Mouse (Mus musculus): ENCODE results near the gene Lyz1.
"Not testable (repeated sequence)": the region's sequence is repeated elsewhere in the genome, so short reads cannot be mapped to it uniquely, and the experiment has no call there.

The Lyz1 gene

DNA sequence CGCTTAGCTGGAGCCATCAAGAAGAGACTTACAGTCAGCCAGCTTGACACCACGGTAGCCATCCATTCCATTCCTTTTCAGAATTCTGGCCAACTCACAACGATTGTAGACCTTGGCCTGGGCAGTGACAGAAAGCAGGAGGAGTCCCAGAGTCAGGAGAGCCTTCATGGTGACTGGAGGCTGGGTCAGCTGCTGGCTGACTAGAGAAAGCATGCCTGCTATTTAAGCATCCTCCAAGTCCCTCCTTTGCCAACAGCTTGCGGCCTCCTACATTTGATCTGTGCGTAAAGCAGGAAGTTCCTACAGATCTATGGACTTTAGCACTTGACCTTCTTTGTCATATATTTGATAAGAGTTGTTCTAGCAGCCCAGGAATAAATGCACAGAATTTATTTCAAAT, at the start of gene Lyz1:
TSS of gene Lyz1 (minus strand) at position 198 of the 400 bp plus-strand sequence.
- in situ Hi-C loops (cut with MboI; ENCODE audit: unreplicated experiment in 2 of 2): no loop called here

DNA sequence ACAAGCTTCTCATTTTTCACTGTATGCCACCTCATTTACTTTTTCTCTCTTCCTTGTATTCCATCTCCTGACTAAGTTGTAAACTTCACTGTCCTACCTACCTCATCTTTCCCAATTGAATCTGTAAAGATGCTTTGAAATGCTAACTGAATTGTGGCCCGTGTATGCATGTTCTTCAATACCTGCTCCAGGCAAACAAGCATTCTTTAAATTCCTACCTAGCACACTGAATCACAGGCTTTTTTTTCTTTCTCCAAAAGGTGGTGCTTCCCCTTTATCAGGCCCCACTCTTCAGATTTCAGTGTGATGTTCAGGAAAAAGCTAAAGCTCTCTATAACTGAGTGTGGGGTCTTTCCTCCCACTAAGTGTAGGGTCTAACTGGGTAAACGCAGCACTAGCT, 49.7 kb upstream of the Lyz1 start:
- in situ Hi-C loops (cut with MboI; ENCODE audit: unreplicated experiment in 2 of 2): no loop called here

DNA sequence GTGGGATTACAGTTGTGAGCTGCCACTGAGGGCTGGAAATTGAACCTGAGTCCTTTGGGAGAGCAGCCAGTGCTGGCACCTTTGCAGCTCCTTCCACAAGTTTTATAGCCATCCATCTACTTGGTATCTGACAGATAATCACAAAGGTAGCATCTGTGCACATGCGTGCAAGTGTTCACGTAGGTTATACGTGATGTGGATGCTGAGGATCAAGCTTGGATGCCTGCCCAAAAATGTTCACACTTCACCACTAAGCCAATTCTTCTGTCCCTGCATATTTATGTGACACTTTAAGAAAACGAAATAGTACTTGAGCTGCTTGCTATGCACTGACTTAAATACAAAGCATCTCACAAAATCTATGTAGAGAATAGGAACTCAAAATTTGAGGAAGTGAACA, 48.4 kb upstream of the Lyz1 start:
- in situ Hi-C loops (cut with MboI; ENCODE audit: unreplicated experiment in 2 of 2): no loop called here

DNA sequence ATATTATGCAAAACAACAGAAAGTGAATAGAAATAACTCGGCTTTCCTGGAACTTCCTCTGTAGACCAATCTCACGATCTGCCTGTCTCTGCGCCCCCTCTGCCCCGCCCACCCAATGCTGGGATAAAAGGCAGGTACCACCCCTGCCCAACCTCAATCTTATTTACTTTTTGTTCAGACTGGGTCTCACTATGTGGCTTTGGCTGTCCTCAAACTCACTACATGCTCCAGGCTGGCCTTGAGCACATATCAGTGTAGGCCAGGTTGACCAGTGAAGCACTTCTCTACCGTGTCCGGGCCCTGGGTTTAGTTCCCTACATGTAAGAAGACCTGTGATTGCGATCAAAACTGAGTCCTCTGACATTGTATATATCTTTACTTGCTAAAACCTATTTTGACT, 46.6 kb upstream of the Lyz1 start:
- in situ Hi-C loops (cut with MboI; ENCODE audit: unreplicated experiment in 2 of 2): loop anchor here in 1 of 2 experiments (5.0 kb wide), 1 partner anchor 67 kb away; no protein-coding TSS in a partner anchor

DNA sequence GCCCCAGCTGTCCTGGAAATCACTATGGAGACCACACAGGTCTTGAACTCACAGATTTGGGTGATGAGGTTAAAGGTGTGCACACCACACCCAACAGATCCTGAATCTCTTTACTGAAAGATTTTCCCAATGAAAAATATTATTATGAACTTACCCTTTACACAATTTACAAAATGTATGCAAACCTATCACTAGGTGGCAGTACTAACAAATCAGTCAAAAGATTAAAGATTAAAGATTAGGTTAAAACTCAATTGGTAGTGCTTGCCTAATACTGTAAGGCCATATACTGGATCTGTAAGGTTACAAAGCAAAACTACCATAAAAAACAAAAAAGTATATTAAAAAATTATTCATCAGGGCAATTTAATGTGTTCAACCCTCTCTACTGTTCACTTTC, 45.3 kb upstream of the Lyz1 start:
- in situ Hi-C loops (cut with MboI; ENCODE audit: unreplicated experiment in 2 of 2): loop anchor here in 1 of 2 experiments (5.0 kb wide), 1 partner anchor 66 kb away; no protein-coding TSS in a partner anchor

DNA sequence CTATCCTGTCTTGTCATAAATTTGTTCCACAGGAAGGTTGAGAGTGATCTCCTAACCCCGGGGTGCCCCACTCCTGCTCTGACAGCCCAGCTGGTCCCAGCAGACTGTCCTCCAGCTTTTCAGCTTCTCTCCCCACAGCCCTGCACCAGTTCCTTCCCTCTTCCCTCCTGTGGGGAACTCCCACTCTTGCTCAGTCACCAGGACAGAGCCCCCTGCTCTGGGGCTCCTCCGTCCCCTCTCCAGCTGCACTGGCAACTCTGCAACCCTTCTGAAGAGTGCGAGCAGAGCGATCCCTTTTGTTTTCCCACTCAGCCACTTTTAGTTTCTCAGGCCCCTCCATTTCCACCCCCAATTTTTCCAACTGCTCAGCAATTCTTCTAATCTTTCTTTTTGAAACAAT, 43.0 kb upstream of the Lyz1 start:
- in situ Hi-C loops (cut with MboI; ENCODE audit: unreplicated experiment in 2 of 2): loop anchor here in 1 of 2 experiments (5.0 kb wide), 1 partner anchor 63 kb away; no protein-coding TSS in a partner anchor

DNA sequence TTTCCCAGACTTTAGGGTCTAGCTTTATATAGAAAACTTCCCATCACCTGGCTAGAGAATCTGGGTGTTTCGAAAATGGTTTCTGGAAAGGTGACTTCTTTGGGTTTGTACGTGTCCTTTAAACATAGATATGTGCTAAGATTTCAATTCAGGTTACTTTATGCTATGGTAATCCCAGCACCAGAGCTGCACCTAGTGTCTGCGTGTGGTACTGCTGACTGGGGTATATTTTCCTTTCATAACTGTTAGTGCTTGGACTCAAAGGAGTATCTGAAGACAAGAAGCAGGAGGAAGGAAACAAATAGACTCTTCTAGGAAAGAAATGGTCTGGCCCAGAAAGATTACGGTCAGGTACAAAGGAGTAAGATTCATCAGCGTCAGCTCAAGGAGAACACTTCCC, 37.9 kb upstream of the Lyz1 start:
- in situ Hi-C loops (cut with MboI; ENCODE audit: unreplicated experiment in 2 of 2): no loop called here

DNA sequence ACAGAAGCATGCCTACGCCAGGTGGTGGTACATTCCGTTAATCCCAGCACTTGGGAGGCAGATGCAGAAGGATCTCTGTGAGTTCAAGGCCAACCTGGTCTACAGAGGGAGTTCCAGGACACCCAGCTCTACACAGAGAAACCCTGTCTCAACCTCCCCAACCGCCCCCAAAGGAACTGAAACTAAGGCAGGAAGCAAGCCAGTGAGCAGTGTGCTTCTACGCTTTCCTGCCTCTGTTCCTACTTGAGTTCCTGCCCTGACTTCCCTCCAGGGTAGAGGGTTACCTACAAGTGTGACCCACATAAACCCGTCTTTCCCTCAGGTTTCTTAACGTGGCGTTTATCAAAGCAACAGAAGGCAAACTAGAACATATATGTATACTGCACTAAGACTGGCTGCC, 31.1 kb upstream of the Lyz1 start:
- in situ Hi-C loops (cut with MboI; ENCODE audit: unreplicated experiment in 2 of 2): loop anchor here in 1 of 2 experiments (10.0 kb wide), 1 partner anchor 49 kb away; no protein-coding TSS in a partner anchor

DNA sequence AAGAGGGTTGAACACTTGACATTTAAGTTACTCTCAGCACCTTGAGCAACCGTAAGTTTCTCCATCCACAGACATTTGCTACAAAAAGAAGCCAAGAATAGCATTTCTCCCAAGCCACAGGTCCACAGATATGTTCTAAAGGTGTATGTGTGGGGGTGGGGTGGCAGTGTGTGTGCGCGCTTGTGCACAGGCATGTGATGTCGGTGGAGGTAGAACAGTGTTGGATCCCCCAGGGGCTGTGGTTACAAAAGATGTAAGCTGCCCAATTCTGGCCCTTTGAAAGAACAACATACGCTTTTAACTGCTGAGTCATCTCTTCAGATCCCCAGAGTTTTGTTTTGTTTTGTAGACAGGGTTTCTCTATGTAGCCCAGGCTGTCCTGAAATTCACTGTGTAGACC, 30.0 kb upstream of the Lyz1 start:
- in situ Hi-C loops (cut with MboI; ENCODE audit: unreplicated experiment in 2 of 2): loop anchor here in 1 of 2 experiments (10.0 kb wide), 1 partner anchor 48 kb away; no protein-coding TSS in a partner anchor

DNA sequence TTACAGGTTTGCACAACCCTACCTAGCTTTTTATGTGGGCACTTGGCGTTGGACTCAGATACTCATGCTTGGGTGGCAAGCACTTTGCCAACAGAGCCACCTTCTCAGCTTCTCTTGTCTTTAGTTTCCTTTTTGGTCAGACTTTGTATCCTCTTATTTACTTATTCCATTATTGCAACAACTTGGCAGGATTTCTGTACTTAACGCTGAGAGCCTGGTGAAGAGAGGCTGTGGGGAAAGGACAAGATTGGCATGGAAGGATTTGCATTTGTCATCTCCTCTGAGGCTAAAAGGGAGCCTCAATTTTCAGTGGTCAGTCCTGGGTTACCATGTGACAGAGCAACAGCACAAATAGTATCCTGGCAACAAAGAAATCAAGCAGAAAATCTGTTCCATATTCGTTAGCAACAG, 27.9 kb upstream of the Lyz1 start:
- in situ Hi-C loops (cut with MboI; ENCODE audit: unreplicated experiment in 2 of 2): loop anchor here in 1 of 2 experiments (10.0 kb wide), 1 partner anchor 46 kb away; no protein-coding TSS in a partner anchor

DNA sequence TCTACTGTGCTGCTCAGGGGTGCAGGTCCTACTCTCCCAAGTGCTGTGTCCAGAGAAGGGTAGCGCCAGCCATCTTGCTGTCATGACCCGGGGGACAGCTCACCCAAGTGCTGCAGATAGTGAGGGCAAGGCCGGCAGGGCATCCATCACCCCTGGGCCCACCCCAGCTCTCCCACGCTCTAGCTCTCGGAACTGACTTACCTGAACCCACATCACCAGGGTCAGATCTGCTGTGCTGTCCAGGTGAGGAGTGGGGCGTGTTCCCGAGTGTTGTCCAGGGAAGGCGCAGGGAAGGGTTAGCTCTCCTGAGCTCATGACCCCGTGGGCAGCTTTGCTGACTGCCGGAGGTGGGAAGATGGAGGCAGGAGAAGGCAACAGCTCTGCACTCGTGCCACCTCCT, 23.7 kb upstream of the Lyz1 start:
- in situ Hi-C loops (cut with MboI; ENCODE audit: unreplicated experiment in 2 of 2): no loop called here

DNA sequence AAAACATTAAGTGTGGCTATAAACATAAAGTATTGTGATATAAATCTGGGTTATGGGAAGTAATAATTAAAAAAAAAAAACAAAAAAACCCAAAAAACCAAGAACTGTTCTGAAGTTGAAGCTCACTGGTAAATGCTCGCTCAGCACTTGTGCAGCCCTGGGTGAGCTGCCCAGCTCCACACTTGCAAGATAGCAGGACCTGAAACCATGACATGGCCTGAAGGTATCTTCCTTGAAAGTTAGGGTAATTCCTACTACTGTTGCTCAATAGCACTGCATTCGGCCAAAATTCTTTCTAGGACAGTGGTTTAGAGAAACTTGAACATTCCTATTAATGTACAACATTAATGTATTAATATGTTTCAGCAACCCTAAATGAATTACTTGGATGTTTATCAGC, 20.5 kb upstream of the Lyz1 start:
- in situ Hi-C loops (cut with MboI; ENCODE audit: unreplicated experiment in 2 of 2): no loop called here

DNA sequence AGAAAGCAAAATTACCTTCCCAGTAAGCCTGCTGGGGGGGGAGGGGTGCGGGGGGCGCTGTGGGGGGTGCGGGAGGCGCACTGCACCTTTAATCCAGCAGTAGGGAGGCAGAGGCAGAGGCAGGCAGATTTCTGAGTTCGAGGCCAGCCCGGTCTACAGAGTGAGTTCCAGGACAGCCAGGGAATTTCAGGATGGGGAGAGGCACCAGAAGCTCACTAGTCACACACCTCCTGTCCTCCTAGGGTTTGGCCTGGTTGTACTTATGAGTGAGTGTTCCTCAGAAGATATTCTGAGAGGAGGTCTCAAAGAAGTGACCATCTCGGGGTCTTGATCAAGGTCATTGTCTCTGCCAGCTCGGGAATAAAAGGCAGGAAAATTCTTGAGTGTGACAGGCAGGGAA, 19.5 kb upstream of the Lyz1 start:
- in situ Hi-C loops (cut with MboI; ENCODE audit: unreplicated experiment in 2 of 2): no loop called here

DNA sequence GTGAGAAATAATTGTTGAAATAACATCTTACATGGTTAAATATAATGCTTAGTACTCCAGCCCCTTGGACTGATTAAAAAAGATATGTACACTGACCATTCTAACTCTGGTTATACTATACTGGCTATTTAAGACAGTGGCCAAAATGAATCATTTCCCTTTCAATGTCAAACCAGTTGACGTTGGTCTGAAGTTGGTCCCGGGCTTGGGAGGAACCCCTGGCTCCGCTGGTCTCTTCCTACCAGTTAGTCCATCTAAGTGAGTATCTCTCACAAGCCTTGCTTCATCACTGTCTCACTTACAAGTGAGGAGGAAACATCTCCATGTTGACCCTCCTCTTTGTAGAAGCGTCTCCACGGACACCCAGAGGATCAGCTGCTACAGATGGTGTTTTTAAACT, 11.7 kb upstream of the Lyz1 start:
- in situ Hi-C loops (cut with MboI; ENCODE audit: unreplicated experiment in 2 of 2): no loop called here

DNA sequence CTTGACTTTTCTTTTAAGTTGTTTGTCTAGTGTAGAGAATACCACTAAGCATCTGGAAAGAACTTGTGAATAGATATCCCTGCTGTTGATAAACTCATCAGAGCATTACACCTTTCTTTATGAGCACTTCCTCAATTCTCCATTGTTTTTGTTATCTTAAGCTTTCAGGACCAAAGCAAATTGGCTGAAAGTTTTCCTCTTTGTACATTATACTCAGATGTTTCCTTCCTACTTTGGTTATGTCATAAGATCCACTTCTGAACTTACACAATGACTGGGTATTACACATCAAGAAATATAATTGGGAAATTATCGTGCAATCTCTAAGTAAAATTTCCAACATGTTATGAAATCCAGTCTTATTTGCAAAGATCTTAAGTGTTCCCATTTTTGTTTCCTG, 9.0 kb upstream of the Lyz1 start:
- in situ Hi-C loops (cut with MboI; ENCODE audit: unreplicated experiment in 2 of 2): no loop called here

DNA sequence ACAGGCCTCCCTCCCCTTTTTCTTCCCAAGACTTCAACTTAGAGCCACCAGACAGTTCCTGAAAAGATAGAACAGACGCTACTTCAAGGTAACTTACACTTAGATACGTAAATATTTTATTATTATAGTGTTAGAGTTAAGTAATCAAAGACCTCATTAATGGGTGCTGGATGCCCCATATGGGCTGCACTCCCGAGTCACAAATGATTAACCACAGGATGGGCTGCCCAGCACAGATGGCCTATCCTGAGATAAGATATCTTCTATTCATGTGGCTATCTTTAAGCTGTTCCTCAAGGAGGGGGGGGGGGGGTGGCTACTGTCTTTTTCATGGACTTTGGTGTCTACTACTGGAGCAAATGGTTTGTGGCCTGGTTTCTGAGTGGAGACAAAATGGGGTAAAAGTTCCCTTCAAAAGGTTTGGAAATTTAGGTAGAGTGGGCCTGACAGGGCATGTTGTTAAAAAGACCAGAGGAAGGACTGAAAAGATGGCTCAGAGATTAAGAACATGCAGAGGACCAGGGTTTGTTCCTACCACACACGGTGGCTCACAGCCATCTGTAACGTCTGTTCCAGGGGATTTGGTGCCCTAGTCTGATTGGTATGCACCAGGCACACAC, 7.3 kb upstream of the Lyz1 start:
- in situ Hi-C loops (cut with MboI; ENCODE audit: unreplicated experiment in 2 of 2): no loop called here

DNA sequence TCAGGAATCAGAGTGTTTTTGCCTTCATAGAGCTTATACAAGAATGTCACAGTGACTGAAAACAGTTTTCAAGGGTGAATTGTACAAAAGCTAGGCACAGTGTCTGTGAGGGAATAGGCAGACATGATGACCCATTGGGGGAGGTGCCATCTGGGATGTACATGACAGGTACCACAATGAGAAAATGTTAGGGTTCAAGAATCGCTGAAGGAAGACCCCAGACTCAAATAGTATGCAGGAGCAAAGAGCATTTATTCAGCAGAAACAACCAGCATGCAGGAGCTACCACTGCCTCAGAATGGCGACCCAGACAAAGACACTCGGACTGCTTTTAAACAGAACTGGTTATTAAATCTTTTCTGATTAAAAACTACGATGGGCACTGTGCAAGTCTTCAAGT, 6.4 kb upstream of the Lyz1 start:
- in situ Hi-C loops (cut with MboI; ENCODE audit: unreplicated experiment in 2 of 2): no loop called here

DNA sequence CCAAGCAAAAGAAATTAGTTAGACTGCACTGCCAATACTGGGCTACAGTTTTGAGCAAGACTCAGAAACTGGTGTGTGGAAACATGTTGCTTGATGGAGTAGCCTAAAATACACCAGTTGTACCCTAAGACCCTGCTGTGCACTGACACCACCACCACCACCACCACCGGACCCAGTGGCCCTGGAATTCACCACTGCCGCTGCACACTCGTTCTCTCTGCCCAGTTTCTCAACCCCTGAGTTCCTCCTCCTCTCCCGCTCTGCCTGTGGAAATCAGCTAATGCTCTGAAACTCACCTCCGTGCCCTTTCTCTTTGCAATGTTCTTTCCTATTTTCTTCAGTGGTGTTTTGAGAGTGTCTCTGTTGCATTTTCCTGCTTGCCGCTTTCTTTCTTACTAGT, 5.7 kb upstream of the Lyz1 start:
- in situ Hi-C loops (cut with MboI; ENCODE audit: unreplicated experiment in 2 of 2): no loop called here

DNA sequence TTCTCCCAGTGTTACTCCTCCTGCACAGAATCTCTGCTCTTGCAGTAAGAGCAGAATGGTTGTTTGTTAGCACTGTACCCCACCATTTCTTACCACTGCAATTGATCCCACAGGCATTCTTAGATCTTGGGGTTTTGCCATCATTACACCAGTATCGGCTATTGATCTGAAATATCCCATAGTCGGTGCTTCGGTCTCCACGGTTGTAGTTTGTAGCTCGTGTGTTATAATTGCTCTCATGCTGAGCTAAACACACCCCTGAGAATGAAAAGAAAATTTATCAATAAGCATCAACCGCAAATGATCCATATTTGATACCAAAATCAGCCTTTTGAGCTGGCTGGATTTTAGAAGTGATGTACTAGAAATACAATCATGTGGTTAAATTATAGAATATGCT, 1.7 kb downstream of the Lyz1 start:
- in situ Hi-C loops (cut with MboI; ENCODE audit: unreplicated experiment in 2 of 2): not testable (repeated sequence)

DNA sequence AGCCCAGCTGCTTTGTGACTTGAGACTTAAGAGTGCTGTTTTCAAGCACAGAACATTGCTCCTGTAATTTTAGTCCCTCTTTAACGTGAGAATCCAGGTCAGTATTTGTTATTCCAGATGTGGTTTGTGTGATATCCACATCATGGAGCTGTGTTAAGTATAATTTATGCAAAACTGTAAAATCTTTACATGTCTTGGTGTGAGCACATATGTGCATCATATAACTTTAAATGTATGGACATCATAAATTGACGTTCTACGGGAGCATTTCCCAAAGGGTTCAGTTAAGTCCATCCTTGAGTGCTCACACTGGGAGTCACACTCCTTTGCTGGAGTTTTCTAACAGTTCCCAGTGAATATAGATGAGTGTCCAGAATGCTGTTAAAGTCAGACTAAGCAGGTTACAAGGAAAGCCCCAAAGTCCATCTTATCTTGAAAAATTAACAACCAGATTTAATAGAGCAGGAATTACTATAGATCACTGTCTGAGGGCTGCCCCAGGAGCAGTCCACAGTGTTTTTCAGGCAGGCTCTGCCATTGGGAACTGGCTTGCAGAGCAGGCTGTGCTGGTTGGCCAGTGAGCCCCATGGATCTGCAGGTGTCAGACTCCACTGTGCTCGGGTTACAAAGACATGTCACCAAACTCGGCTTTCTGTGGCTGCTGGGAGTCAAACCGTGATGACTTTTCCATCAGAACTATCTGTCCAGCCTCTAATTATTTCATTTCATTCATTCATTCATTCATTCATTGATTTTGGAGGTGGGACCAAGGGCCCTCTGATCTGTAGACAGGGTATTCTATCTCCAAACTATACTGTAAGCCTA, 2.4 kb downstream of the Lyz1 start:
- in situ Hi-C loops (cut with MboI; ENCODE audit: unreplicated experiment in 2 of 2): no loop called here

DNA sequence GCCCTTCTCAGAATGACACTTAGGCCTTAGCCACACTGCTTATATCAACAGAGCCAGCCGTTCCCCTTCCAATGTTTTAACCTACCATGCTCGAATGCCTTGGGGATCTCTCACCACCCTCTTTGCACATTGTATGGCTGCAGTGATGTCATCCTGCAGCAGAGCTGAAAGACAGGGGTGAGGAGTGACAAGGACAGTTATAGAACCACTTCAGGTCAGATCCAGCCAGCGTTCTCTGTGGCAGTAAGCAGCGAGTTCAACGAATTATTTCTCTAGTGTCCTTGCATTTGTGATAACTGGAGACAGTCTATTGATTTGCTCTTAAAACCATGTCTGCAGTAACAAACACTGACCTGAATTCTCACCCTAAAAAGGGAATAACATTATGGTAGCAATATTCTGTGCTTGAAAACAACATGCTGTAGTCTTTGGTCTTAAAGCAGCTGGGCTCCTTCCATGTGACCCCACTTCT, 3.6 kb downstream of the Lyz1 start:
- in situ Hi-C loops (cut with MboI; ENCODE audit: unreplicated experiment in 2 of 2): not testable (repeated sequence)

All from v-Abl transformed pro-B cells (cell line).